Comparison of ENCODE assay signal across 8 mouse cellular contexts in genomic region chr1:80339425-80340021, GRCm38 (mm10). TPM values are rescaled to one million over a fixed set of nuclear protein-coding genes. Genes with fewer than 3 reads are reported as not detected.
DNase-seq lines count a peak whose midpoint lies in the region; ATAC-seq and TF ChIP-seq lines count a peak whose summit lies in the region.

No protein-coding gene starts in this region.

- under 1% methylated on average over 33 of the region's 33 CpGs for WGBS in embryonic facial prominence, embryonic 13.5 days
- under 1% methylated on average over 33 of the region's 33 CpGs for WGBS in hindbrain, embryonic 11.5 days
- 0% methylated on average over 33 of the region's 33 CpGs for WGBS in limb, embryonic 10.5 days
- 0% methylated on average over 33 of the region's 33 CpGs for WGBS in midbrain, embryonic 12.5 days
- WGBS in stomach, embryonic 15.5 days, result under 1% methylated on average over 33 of the region's 33 CpGs

- no peaks in the 10 kb centered on the region for H3K27me3 ChIP-seq in G1E (ENCODE audit: insufficient read depth, low read length)
- H3K27me3 ChIP-seq in embryonic facial prominence, embryonic 13.5 days, result no peaks in the 10 kb centered on the region
- no peaks in the 10 kb centered on the region for H3K27me3 ChIP-seq in hindbrain, embryonic 11.5 days (ENCODE audit: control insufficient read depth, insufficient read depth, low read length)
- no peaks in the 10 kb centered on the region for H3K27me3 ChIP-seq in limb, embryonic 10.5 days (ENCODE audit: low read depth, poor library complexity, severe bottlenecking)
- no peaks in the 10 kb centered on the region for H3K27me3 ChIP-seq in midbrain, embryonic 12.5 days
- no peaks in the 10 kb centered on the region for H3K27me3 ChIP-seq in stomach, embryonic 15.5 days (replicated peaks)

- peaks cover 11% of the 10 kb centered on the region for H3K36me3 ChIP-seq in G1E (replicated peaks)
- H3K36me3 ChIP-seq in embryonic facial prominence, embryonic 13.5 days, result no peaks in the 10 kb centered on the region
- no peaks in the 10 kb centered on the region for H3K36me3 ChIP-seq in hindbrain, embryonic 11.5 days (ENCODE audit: control insufficient read depth, insufficient read depth, low read length)
- no peaks in the 10 kb centered on the region for H3K36me3 ChIP-seq in limb, embryonic 10.5 days
- no peaks in the 10 kb centered on the region for H3K36me3 ChIP-seq in midbrain, embryonic 12.5 days
- no peaks in the 10 kb centered on the region for H3K36me3 ChIP-seq in stomach, embryonic 15.5 days

- DNase-seq in layer of hippocampus, adult 2 months (ENCODE audit: low spot score in 2 of 2), result no peak
- DNase-seq in layer of hippocampus, adult 9-10 months (ENCODE audit: low spot score), result no peak
- DNase-seq in G1E (ENCODE audit: low spot score), result no peak
- DNase-seq in hindbrain, embryonic 11.5 days (ENCODE audit: low spot score), result peak; percentile 52
- peak; percentile 51 for DNase-seq in limb, embryonic 10.5 days (ENCODE audit: low spot score)

- H3K9me3 ChIP-seq in G1E (replicated peaks), result no peaks in the 10 kb centered on the region
- no peaks in the 10 kb centered on the region for H3K9me3 ChIP-seq in embryonic facial prominence, embryonic 13.5 days
- no peaks in the 10 kb centered on the region for H3K9me3 ChIP-seq in hindbrain, embryonic 11.5 days (ENCODE audit: control insufficient read depth, low read length)
- no peaks in the 10 kb centered on the region for H3K9me3 ChIP-seq in limb, embryonic 10.5 days (replicated peaks)
- no peaks in the 10 kb centered on the region for H3K9me3 ChIP-seq in midbrain, embryonic 12.5 days
- H3K9me3 ChIP-seq in stomach, embryonic 15.5 days, result no peaks in the 10 kb centered on the region

- peaks cover 36% of the 10 kb centered on the region for H3K4me1 ChIP-seq in G1E (ENCODE audit: insufficient read depth, low read depth, low read length)
- H3K4me1 ChIP-seq in embryonic facial prominence, embryonic 13.5 days, result peaks cover 21% of the 10 kb centered on the region
- H3K4me1 ChIP-seq in hindbrain, embryonic 11.5 days (replicated peaks; ENCODE audit: control insufficient read depth, insufficient read depth, low read length), result no peaks in the 10 kb centered on the region
- H3K4me1 ChIP-seq in limb, embryonic 10.5 days, result peaks cover 18% of the 10 kb centered on the region
- peaks cover 20% of the 10 kb centered on the region for H3K4me1 ChIP-seq in midbrain, embryonic 12.5 days
- no peaks in the 10 kb centered on the region for H3K4me1 ChIP-seq in stomach, embryonic 15.5 days

- no peak for ATAC-seq in G1E (ENCODE audit: extremely low read depth, insufficient number of reproducible peaks, low FRiP score, poor library complexity, severe bottlenecking)
- ATAC-seq in embryonic facial prominence, embryonic 13.5 days (ENCODE audit: insufficient number of reproducible peaks, insufficient read depth, low FRiP score, low TSS enrichment, low read depth), result peak; percentile 8; the same call in 1 of the 2 replicates
- peak; percentile 13 for ATAC-seq in hindbrain, embryonic 11.5 days (ENCODE audit: low FRiP score)
- peak; percentile 4 for ATAC-seq in midbrain, embryonic 12.5 days (ENCODE audit: low FRiP score, low read depth)
- no peak for ATAC-seq in stomach, embryonic 15.5 days (ENCODE audit: insufficient read depth, low FRiP score, low read depth)

- H3K4me2 ChIP-seq in embryonic facial prominence, embryonic 13.5 days, result peak overlapping the region; percentile 62
- peak overlapping the region; percentile 81 for H3K4me2 ChIP-seq in hindbrain, embryonic 11.5 days (replicated peaks; ENCODE audit: low read depth, low read length)
- peak overlapping the region; percentile 93 for H3K4me2 ChIP-seq in midbrain, embryonic 12.5 days (replicated peaks)
- peak overlapping the region; percentile 61 for H3K4me2 ChIP-seq in stomach, embryonic 15.5 days

- TF ChIP-seq CTCF in layer of hippocampus, adult 2 months (conservative IDR thresholded peaks at IDR 0.05), result no peak
- TF ChIP-seq CTCF in G1E (IDR thresholded peaks at IDR 0.05; ENCODE audit: low read depth, low read length), result no peak

- H3K4me3 ChIP-seq in layer of hippocampus, adult 2 months, result peak overlapping the region; percentile 86
- peak overlapping the region; percentile 92 for H3K4me3 ChIP-seq in G1E (ENCODE audit: low read depth, low read length)
- H3K4me3 ChIP-seq in embryonic facial prominence, embryonic 13.5 days, result peak overlapping the region; percentile 95
- H3K4me3 ChIP-seq in hindbrain, embryonic 11.5 days (ENCODE audit: low read depth, low read length), result peak overlapping the region; percentile 91
- H3K4me3 ChIP-seq in limb, embryonic 10.5 days, result peak overlapping the region; percentile 92
- peak overlapping the region; percentile 98 for H3K4me3 ChIP-seq in midbrain, embryonic 12.5 days
- peak overlapping the region; percentile 96 for H3K4me3 ChIP-seq in stomach, embryonic 15.5 days (replicated peaks)

- peak overlapping the region; percentile 99 for H3K9ac ChIP-seq in embryonic facial prominence, embryonic 13.5 days
- H3K9ac ChIP-seq in hindbrain, embryonic 11.5 days (ENCODE audit: low read depth, low read length), result peak overlapping the region; percentile 96
- H3K9ac ChIP-seq in midbrain, embryonic 12.5 days (replicated peaks), result peak overlapping the region; percentile 99
- peak overlapping the region; percentile 96 for H3K9ac ChIP-seq in stomach, embryonic 15.5 days

- peak overlapping the region; percentile 94 for H3K27ac ChIP-seq in layer of hippocampus, adult 2 months
- H3K27ac ChIP-seq in embryonic facial prominence, embryonic 13.5 days, result peak overlapping the region; percentile 95
- peak overlapping the region; percentile 99 for H3K27ac ChIP-seq in hindbrain, embryonic 11.5 days (ENCODE audit: low read depth, low read length)
- H3K27ac ChIP-seq in limb, embryonic 10.5 days, result peak overlapping the region; percentile 98
- peak overlapping the region; percentile 98 for H3K27ac ChIP-seq in midbrain, embryonic 12.5 days (replicated peaks)
- peak overlapping the region; percentile 98 for H3K27ac ChIP-seq in stomach, embryonic 15.5 days

RNA-seq across cellular contexts. Expression of gene Cul3, which starts 0.8 kb away (rescaled TPM):
- 100 to 1,000 TPM; 117 to 127 TPM for total RNA-seq in layer of hippocampus, adult 2 months (2021)
- total RNA-seq in G1E (2014; fragmentation: Nextera tagmentation) (152 and 175 TPM in 2 replicates), G1E (2017) (244 and 282 TPM in 2 replicates)
- 14.1 and 14.4 TPM in 2 replicates for polyA plus RNA-seq in G1E (2012)
- polyA plus RNA-seq in embryonic facial prominence, embryonic 13.5 days (2015; fragmentation: Nextera tagmentation; extraction: Ambion mirVana), result 42.7 and 43.5 TPM in 2 replicates
- 51.1 and 64.0 TPM in 2 replicates for polyA plus RNA-seq in hindbrain, embryonic 11.5 days (2014; fragmentation: Nextera tagmentation; extraction: Ambion mirVana)
- polyA plus RNA-seq in limb, embryonic 10.5 days (2016; fragmentation: Nextera tagmentation; extraction: Ambion mirVana), result 31.7 and 33.7 TPM in 2 replicates
- 25.7 and 30.7 TPM in 2 replicates for polyA plus RNA-seq in midbrain, embryonic 12.5 days (2016; fragmentation: Nextera tagmentation; extraction: Ambion mirVana)
- polyA plus RNA-seq in stomach, embryonic 15.5 days (2015; fragmentation: Nextera tagmentation; extraction: Ambion mirVana), result 33.1 and 36.8 TPM in 2 replicates

Comparison
In these comparisons a context has a peak if more than half of its experiments do, and no peak if none do; other contexts are left out.
1. DNase-seq: peak in hindbrain, embryonic 11.5 days (single experiment) and limb, embryonic 10.5 days (single experiment); none in layer of hippocampus, adult 2 months (0 of 2), layer of hippocampus, adult 9-10 months (single experiment) and G1E (single experiment).
2. ATAC-seq: peak in embryonic facial prominence, embryonic 13.5 days (single experiment), hindbrain, embryonic 11.5 days (single experiment) and midbrain, embryonic 12.5 days (single experiment); none in G1E (single experiment) and stomach, embryonic 15.5 days (single experiment).
3. Peak in every context shown above with its lines, with median percentiles within 50 percentile points of each other: H3K27ac ChIP-seq, H3K4me3 ChIP-seq, H3K4me2 ChIP-seq and H3K9ac ChIP-seq.